Mouse (Mus musculus) bone marrow, adult 2 months (tissue): ENCODE measurements around the gene Pls3.

Source experiments
- CTCF ChIP-seq: fragments of 200-500 bp; IDR thresholded peaks from 2 replicates; pipeline ENCODE4 v1.5.1; 2011; ENCODE audit warnings: low read length, control low read depth; ENCODE audit not compliant: control insufficient read depth, insufficient read depth
- POLR2A ChIP-seq: fragments of 200-500 bp; IDR thresholded peaks from 2 replicates; pipeline ENCODE4 v1.6.1; 2011; ENCODE audit warnings: low read depth, mild to moderate bottlenecking, control low read depth, low read length, borderline replicate concordance; ENCODE audit not compliant: control insufficient read depth

DNA sequence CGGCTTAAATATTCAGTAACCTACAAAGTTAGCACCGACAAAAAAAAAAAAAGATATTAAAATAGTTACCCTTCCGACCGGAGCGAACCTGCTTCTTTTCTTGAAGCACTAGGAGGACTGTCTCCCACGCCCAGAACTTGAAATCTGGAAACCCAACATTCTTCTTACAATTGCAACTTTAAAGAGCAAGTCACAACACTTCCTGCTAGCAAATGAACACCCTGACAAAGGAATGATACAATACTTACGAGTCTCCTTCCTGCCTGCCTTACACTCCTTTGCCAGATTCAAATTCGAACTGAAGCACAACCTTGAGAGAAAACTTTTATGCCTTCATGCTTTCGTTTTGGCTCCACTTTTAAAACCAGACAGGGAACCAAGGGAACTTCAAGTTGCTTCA, 32.1 kb downstream of the Pls3 start:
- no peak for TF ChIP-seq CTCF
- no peak for TF ChIP-seq POLR2A
